Mouse (Mus musculus) midbrain, embryonic 11.5 days (tissue): ENCODE results near the gene Vcl. TPM values are rescaled to one million over a fixed set of nuclear protein-coding genes. Genes with fewer than 3 reads are reported as not detected.
A peak's percentile ranks its signal among the peaks of the same experiment; 100 is the strongest.

ENCODE experiments used
- ATAC-seq: fragments of 200-750 bp; cut with Nextera tagmentation; 2 replicates; pipeline ENCODE4 v1.8.0; 2017; ENCODE audit warnings: moderate TSS enrichment, moderate library complexity; ENCODE audit not compliant: low FRiP score
- DNase-seq: peaks from one replicate; pipeline ENCODE4 v3.0.0; 2015; ENCODE audit warnings: low spot score; ENCODE audit errors: missing footprints
- H3K27ac ChIP-seq: fragments of 300-500 bp; sonication (generic); 2 replicates; pipeline ENCODE4 v1.5.1; 2014; ENCODE audit warnings: low read depth, low read length
- H3K27me3 ChIP-seq: fragments of 300-500 bp; sonication (generic); 2 replicates; pipeline ENCODE4 v1.6.1; 2014; ENCODE audit warnings: mild to moderate bottlenecking, low read length, moderate library complexity, mixed read lengths; ENCODE audit not compliant: control insufficient read depth, insufficient read depth
- H3K36me3 ChIP-seq: fragments of 300-500 bp; sonication (generic); 2 replicates; pipeline ENCODE4 v1.6.1; 2014; ENCODE audit warnings: mild to moderate bottlenecking, low read length, moderate library complexity, mixed read lengths; ENCODE audit not compliant: control insufficient read depth, insufficient read depth
- H3K4me1 ChIP-seq: fragments of 300-500 bp; sonication (generic); 2 replicates; pipeline ENCODE4 v1.6.1; 2014; ENCODE audit warnings: low read length; ENCODE audit not compliant: control insufficient read depth, insufficient read depth
- H3K4me2 ChIP-seq: fragments of 300-500 bp; sonication (generic); 2 replicates; pipeline ENCODE4 v1.6.1; 2014; ENCODE audit warnings: mild to moderate bottlenecking, moderate library complexity
- H3K4me3 ChIP-seq: fragments of 300-500 bp; sonication (generic); 2 replicates; pipeline ENCODE4 v1.5.1; 2014; ENCODE audit warnings: low read depth, low read length
- H3K9ac ChIP-seq: fragments of 300-500 bp; sonication (generic); 2 replicates; pipeline ENCODE4 v1.6.1; 2014; ENCODE audit warnings: low read length
- H3K9me3 ChIP-seq: fragments of 300-500 bp; sonication (generic); 2 replicates; pipeline ENCODE4 v1.6.1; 2016; ENCODE audit warnings: low read length; ENCODE audit not compliant: control insufficient read depth
- WGBS: fragments of 180-500 bp; shearing (Covaris S2); extraction: QIAGEN DNeasy Blood & Tissue Kit; methylation state at CpG from one replicate; pipeline ENCODE4 v1.1.7; 2014; 5-methylcytosine and 5-hydroxymethylcytosine counted together
- polyA plus RNA-seq: library from polyadenylated mRNA; unstranded; fragments of >200 nt; fragmentation: Nextera tagmentation; extraction: Ambion mirVana; gene quantifications from 2 replicates; pipeline ENCODE4 v1.2.1, GENCODE M21; 2014

Gene Vcl
- polyA plus RNA-seq, 1 experiment from 2014 or later = 27.0 TPM

DNA sequence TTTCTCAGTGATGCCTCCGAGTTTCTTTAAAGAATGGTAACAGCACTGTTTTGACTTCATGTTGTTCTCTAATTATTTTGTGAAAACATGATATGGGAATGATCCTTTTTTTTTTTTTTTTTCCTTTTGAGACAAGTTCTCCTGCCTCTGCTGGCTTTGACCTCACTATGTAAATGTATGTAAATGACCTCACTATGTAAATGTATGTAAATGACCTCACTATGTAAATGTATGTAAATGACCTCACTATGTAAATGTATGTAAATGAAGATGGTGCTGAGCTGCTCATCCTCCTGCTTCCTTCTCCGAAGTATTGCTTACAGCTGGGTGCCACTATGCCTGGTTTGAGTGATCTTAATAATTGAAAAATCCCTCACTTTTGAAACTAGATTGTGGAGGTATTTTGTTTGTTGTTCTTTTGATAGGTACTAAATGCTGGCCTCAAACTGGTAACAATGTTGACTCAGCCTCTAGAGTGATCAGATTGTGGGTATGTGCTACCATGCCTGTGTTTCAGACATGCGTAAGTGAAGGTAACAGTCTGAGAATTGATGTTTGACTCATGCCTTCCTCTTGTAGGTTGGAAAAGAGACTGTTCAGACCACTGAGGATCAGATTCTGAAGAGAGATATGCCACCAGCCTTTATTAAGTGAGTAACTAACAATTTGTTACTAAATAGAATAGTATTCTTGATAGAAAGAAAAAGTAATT is 37.9 kb downstream of the Vcl start:
- 88% methylated on average over 3 of the region's 3 CpGs for whole genome bisulfite sequencing
- Histone ChIP-seq H3K9ac (no peak overlapping the region), H3K4me3 (no peak overlapping the region), H3K4me2 (no peak overlapping the region), H3K27ac (no peak overlapping the region), H3K9me3 (no peaks in the 10 kb centered on the region), H3K4me1 (0 out of 2 replicates have a peak, but pooled peaks cover 8% of the 10 kb centered on the region), H3K27me3 (no peaks in the 10 kb centered on the region), H3K36me3 (no peaks in the 10 kb centered on the region)
- peak; percentile 64; the same call in 1 of the 2 replicates for ATAC-seq
- DNase-seq = no peak

DNA sequence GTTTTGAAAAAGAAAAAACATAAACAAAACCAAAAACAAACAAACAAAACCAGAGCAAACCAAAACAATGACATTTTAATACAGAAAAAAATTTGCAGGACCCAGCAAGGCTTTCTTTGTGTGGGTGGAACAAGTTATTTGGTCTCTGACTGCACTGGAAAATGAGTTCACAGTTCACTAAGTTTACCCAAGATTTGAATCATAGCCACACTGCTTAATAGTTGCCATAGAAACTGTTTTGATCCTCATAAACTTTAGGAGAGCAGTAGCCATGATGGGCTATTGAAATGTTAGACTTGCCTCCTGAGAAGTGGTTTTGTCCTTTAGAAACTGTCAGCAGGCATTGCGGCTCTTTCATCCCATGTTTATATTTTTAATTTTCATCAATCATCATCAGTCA is 39.9 kb downstream of the Vcl start:
- no peak overlapping the region for H3K9ac ChIP-seq
- no peak overlapping the region for H3K4me3 ChIP-seq
- WGBS = 88% methylated on average over 1 of the region's 1 CpGs
- ATAC-seq (no peak), DNase-seq (no peak)
- H3K36me3 ChIP-seq = no peaks in the 10 kb centered on the region
- 0 out of 2 replicates have a peak, but pooled peaks cover 8% of the 10 kb centered on the region for H3K4me1 ChIP-seq
- no peaks in the 10 kb centered on the region for H3K27me3 ChIP-seq
- H3K27ac ChIP-seq = no peak overlapping the region
- H3K4me2 ChIP-seq = no peak overlapping the region
- H3K9me3 ChIP-seq = no peaks in the 10 kb centered on the region

DNA sequence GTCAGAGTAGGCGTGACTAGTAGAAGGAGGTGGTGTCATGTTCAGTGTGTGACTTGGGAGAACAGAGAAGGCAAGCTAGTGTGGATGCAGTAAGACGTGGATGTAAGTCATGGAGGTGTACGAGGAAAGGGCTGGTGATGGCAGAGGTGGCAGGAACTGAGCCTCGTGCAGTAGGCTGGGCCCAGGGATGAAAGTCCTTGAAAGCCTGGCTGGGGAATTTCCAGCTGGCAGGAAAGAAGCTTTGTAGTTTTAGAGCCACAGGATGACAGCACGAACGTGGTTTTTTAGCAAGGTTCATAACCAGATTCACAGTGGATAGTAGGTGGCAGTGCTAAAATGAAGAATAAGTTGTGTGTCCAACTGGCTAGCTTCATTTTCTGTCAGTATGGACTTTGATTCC is 41.2 kb downstream of the Vcl start:
- Histone ChIP-seq H3K36me3 (no peaks in the 10 kb centered on the region), H3K4me3 (no peak overlapping the region), H3K9me3 (no peaks in the 10 kb centered on the region), H3K9ac (no peak overlapping the region), H3K27me3 (no peaks in the 10 kb centered on the region), H3K4me2 (no peak overlapping the region), H3K27ac (no peak overlapping the region), H3K4me1 (0 out of 2 replicates have a peak, but pooled peaks cover 8% of the 10 kb centered on the region)
- no peak for DNase-seq
- WGBS = 68% methylated on average over 6 of the region's 6 CpGs
- no peak for ATAC-seq

DNA sequence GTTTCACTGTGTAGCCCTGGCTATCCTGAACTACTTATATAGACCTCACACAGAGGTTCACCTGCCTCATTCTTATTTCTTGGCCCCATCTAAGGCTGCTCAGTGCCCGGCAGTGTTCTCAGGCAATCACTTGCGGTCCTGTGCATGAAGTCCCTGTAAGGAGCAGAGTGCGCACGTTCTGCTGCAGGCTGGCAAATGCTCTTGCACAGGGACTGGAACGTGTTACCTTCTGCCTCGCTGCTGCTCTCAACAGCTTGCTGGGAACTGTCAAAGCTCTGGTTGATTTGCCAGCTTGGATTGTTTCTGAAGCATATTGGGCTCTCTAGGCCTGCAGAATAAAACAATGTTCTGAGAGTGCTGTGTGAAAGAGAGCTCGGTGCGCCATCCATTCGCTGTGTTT is 41.7 kb downstream of the Vcl start:
- Histone ChIP-seq H3K9ac (no peak overlapping the region), H3K27ac (no peak overlapping the region), H3K4me1 (0 out of 2 replicates have a peak, but pooled peaks cover 8% of the 10 kb centered on the region), H3K4me2 (no peak overlapping the region), H3K9me3 (no peaks in the 10 kb centered on the region), H3K4me3 (no peak overlapping the region), H3K27me3 (no peaks in the 10 kb centered on the region), H3K36me3 (no peaks in the 10 kb centered on the region)
- DNase-seq (no peak), ATAC-seq (no peak)
- 91% methylated on average over 9 of the region's 9 CpGs for WGBS

- ATAC-seq = no peak
- H3K27me3 ChIP-seq = no peaks in the 10 kb centered on the region
- H3K27ac ChIP-seq = no peak overlapping the region
- no peak overlapping the region for H3K4me2 ChIP-seq
- H3K9me3 ChIP-seq = no peaks in the 10 kb centered on the region
- no peaks in the 10 kb centered on the region for H3K36me3 ChIP-seq
- H3K4me3 ChIP-seq = no peak overlapping the region
- H3K9ac ChIP-seq = no peak overlapping the region
- no peak for DNase-seq
- H3K4me1 ChIP-seq = 0 out of 2 replicates have a peak, but pooled peaks cover 2% of the 10 kb centered on the region
These were observed 44.6 kb downstream of the Vcl start for GRCm38 (mm10) chr14:20973821-20974220.

DNA sequence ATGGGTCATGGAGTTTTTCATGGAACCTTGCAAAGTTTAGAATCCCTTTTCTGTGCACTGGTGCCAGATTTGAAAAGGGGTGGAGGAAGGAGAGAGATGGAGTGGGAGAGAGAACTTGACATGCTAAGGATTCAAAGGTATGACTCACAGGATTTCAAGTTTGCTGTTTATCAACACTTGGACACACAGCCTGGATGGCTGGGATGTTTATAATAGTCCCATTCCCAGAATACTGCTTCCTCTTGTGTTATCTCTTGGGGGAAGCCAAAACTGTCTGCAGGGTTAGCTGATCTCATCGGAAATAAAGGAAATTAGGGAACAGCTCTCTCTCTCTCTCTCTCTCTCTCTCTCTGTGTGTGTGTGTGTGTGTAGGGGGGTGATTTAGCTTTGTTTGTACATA is 47.5 kb downstream of the Vcl start:
- H3K36me3 ChIP-seq = no peaks in the 10 kb centered on the region
- no peak overlapping the region for H3K9ac ChIP-seq
- no peak overlapping the region for H3K4me3 ChIP-seq
- ATAC-seq (no peak), DNase-seq (no peak)
- H3K4me2 ChIP-seq = no peak overlapping the region
- H3K27ac ChIP-seq = no peak overlapping the region
- H3K4me1 ChIP-seq = no peaks in the 10 kb centered on the region
- no peaks in the 10 kb centered on the region for H3K9me3 ChIP-seq
- 72% methylated on average over 1 of the region's 1 CpGs for WGBS
- H3K27me3 ChIP-seq = no peaks in the 10 kb centered on the region

GRCm38 (mm10) chr14:20977726-20978125 is 48.5 kb downstream of the Vcl start:
- ATAC-seq = no peak
- Histone ChIP-seq H3K4me2 (no peak overlapping the region), H3K27ac (no peak overlapping the region), H3K27me3 (no peaks in the 10 kb centered on the region), H3K36me3 (no peaks in the 10 kb centered on the region), H3K9me3 (no peaks in the 10 kb centered on the region), H3K9ac (no peak overlapping the region), H3K4me1 (no peaks in the 10 kb centered on the region), H3K4me3 (no peak overlapping the region)
- no peak for DNase-seq
- 84% methylated on average over 2 of the region's 2 CpGs for WGBS

- Histone ChIP-seq H3K9ac (no peak overlapping the region), H3K4me3 (no peak overlapping the region), H3K27ac (no peak overlapping the region), H3K4me2 (no peak overlapping the region), H3K9me3 (no peaks in the 10 kb centered on the region), H3K27me3 (no peaks in the 10 kb centered on the region), H3K4me1 (no peaks in the 10 kb centered on the region), H3K36me3 (no peaks in the 10 kb centered on the region)
- ATAC-seq (no peak), DNase-seq (no peak)
- 58% methylated on average over 2 of the region's 2 CpGs for WGBS
These were observed 54.6 kb downstream of the Vcl start for GRCm38 (mm10) chr14:20983832-20984231.

- Histone ChIP-seq H3K4me2 (no peak overlapping the region), H3K4me1 (no peaks in the 10 kb centered on the region), H3K9me3 (no peaks in the 10 kb centered on the region), H3K27me3 (no peaks in the 10 kb centered on the region), H3K4me3 (no peak overlapping the region), H3K9ac (no peak overlapping the region), H3K36me3 (no peaks in the 10 kb centered on the region), H3K27ac (no peak overlapping the region)
- DNase-seq (no peak), ATAC-seq (no peak)
- 81% methylated on average over 3 of the region's 3 CpGs for WGBS
These were observed 56.3 kb downstream of the Vcl start for GRCm38 (mm10) chr14:20985482-20985881.
